Mouse (Mus musculus) intestine, embryonic 14.5 days (tissue): ENCODE results near the gene Tenm2. TPM values are rescaled to one million over a fixed set of nuclear protein-coding genes. Genes with fewer than 3 reads are reported as not detected.

ENCODE experiments used
- ATAC-seq: fragments of 200-750 bp; cut with Nextera tagmentation; replicated peaks from 2 replicates; pipeline ENCODE4 v1.8.0; 2017; ENCODE audit warnings: low read depth, moderate number of reproducible peaks, moderate TSS enrichment, moderate library complexity; ENCODE audit not compliant: low FRiP score, low TSS enrichment
- DNase-seq: peaks from one replicate; pipeline ENCODE4 v3.0.0-alpha.2; 2018; ENCODE audit warnings: low spot score
- H3K27ac ChIP-seq: fragments of 300-500 bp; sonication (generic); 2 replicates; pipeline ENCODE4 v1.5.1; 2014; ENCODE audit warnings: low read depth, mild to moderate bottlenecking, control low read depth
- H3K27me3 ChIP-seq: fragments of 300-500 bp; sonication (generic); replicated peaks from 2 replicates; pipeline ENCODE4 v1.6.1; 2014; ENCODE audit warnings: low read length, control low read depth; ENCODE audit not compliant: control insufficient read depth, insufficient read depth
- H3K36me3 ChIP-seq: fragments of 300-500 bp; sonication (generic); 2 replicates; pipeline ENCODE4 v1.6.1; 2014; ENCODE audit warnings: low read length, control low read depth; ENCODE audit not compliant: control insufficient read depth, insufficient read depth
- H3K4me1 ChIP-seq: fragments of 300-500 bp; sonication (generic); replicated peaks from 2 replicates; pipeline ENCODE4 v1.6.1; 2014; ENCODE audit warnings: low read length, control low read depth, mixed read lengths; ENCODE audit not compliant: control insufficient read depth, insufficient read depth
- H3K4me2 ChIP-seq: fragments of 300-500 bp; sonication (generic); 2 replicates; pipeline ENCODE4 v1.6.1; 2014; ENCODE audit warnings: low read length
- H3K4me3 ChIP-seq: fragments of 300-500 bp; sonication (generic); 2 replicates; pipeline ENCODE4 v1.5.1; 2014; ENCODE audit warnings: low read depth, low read length, control low read depth, mixed read lengths
- H3K9ac ChIP-seq: fragments of 300-500 bp; sonication (generic); 2 replicates; pipeline ENCODE4 v1.6.1; 2014; ENCODE audit warnings: mild to moderate bottlenecking, low read length
- H3K9me3 ChIP-seq: fragments of 300-500 bp; sonication (generic); 2 replicates; pipeline ENCODE4 v1.6.1; 2016; ENCODE audit warnings: low read length, control low read depth; ENCODE audit not compliant: control insufficient read depth
- WGBS: fragments of 180-500 bp; shearing (Covaris S2); extraction: QIAGEN DNeasy Blood & Tissue Kit; methylation state at CpG from one replicate; pipeline ENCODE4 v1.1.7; 2014; 5-methylcytosine and 5-hydroxymethylcytosine counted together
- polyA plus RNA-seq: library from polyadenylated mRNA; unstranded; fragments of >200 nt; fragmentation: Nextera tagmentation; extraction: Ambion mirVana; gene quantifications from 2 replicates; pipeline ENCODE4 v1.2.1, GENCODE M21; 2014

The Tenm2 gene
- polyA plus RNA-seq, 1 experiment from 2014 or later, result 2.8 TPM

DNA sequence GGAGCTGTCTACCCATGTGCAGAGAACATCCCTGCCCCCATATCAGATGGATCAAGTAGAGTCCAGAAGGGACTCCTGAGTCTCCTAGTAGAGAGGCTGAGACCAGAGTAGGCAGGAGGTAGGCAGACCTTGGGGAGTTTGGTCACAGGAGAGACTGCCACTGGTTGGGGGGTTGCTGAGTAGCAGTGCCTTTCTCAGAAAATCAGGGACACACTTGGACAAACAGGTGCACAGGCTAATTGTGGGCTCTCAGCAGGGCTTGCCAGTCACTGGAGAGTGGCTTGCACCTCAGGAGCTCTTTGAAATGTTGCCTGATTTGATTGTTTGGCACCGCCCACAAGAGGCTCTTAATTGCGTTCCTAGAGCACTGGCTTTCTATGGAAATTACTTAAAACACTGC is 885.9 kb downstream of the Tenm2 start:
- no peak overlapping the region for H3K27ac ChIP-seq
- H3K9ac ChIP-seq, result no peak overlapping the region
- H3K9me3 ChIP-seq, result no peaks in the 10 kb centered on the region
- no peak overlapping the region for H3K4me2 ChIP-seq
- DNase-seq (no peak), ATAC-seq (no peak)
- 0 out of 2 replicates have a peak, but pooled peaks cover 4% of the 10 kb centered on the region for H3K4me1 ChIP-seq
- no peak overlapping the region for H3K4me3 ChIP-seq
- no peaks in the 10 kb centered on the region for H3K36me3 ChIP-seq
- 83% methylated on average over 2 of the region's 2 CpGs for WGBS
- no peaks in the 10 kb centered on the region for H3K27me3 ChIP-seq

DNA sequence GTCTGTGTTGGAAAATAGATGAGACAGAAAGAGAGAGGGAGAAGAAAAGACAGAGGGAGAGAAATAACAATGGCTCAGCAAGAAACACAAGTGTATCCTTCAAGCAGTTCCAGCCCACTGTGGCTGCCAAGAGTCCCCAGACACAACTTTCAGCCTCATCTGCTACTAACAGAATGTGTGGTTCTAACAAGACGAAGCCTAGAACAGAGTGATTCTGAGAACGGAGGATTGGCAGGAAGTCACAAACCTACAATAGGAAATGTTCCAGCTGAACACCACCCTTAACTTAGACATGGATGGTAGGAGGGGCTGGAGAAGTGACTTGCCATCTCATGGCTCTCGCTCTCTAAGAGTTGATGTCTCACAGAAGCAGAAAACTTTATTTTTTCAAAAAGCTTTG is 894.0 kb downstream of the Tenm2 start:
- WGBS, result 89% methylated on average over 3 of the region's 3 CpGs
- ATAC-seq (no peak), DNase-seq (no peak)
- Histone ChIP-seq H3K9me3 (no peaks in the 10 kb centered on the region), H3K27me3 (no peaks in the 10 kb centered on the region), H3K4me2 (no peak overlapping the region), H3K4me3 (no peak overlapping the region), H3K9ac (no peak overlapping the region), H3K27ac (no peak overlapping the region), H3K4me1 (peaks cover 6% of the 10 kb centered on the region; the same call in 1 of the 2 replicates), H3K36me3 (no peaks in the 10 kb centered on the region)

DNA sequence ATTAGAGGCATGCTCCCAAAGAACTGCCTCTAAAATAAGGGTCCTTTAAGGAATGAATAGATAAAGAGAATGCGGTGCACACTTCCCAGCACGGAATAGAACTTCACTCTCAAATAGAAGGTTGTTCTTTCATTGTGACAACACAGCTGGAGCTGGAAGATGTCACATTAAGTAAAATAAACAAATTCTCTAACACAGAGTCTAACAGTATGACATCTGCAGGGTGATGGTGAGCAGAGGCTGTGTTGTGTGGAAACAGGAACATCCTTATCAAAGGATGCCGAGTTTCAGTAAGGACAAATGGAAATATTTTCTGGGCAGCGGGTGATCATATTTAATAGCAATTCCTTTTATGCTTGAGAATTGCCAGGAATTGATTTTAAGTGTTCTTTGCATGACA is 897.3 kb downstream of the Tenm2 start:
- Histone ChIP-seq H3K4me1 (peaks cover 6% of the 10 kb centered on the region; the same call in 1 of the 2 replicates), H3K27me3 (no peaks in the 10 kb centered on the region), H3K4me2 (no peak overlapping the region), H3K27ac (no peak overlapping the region), H3K36me3 (no peaks in the 10 kb centered on the region), H3K9ac (no peak overlapping the region), H3K9me3 (no peaks in the 10 kb centered on the region), H3K4me3 (no peak overlapping the region)
- ATAC-seq (0 out of 2 replicates have a peak, but pooled peaks have one; percentile 68), DNase-seq (no peak)
- 33% methylated on average over 4 of the region's 4 CpGs for WGBS

DNA sequence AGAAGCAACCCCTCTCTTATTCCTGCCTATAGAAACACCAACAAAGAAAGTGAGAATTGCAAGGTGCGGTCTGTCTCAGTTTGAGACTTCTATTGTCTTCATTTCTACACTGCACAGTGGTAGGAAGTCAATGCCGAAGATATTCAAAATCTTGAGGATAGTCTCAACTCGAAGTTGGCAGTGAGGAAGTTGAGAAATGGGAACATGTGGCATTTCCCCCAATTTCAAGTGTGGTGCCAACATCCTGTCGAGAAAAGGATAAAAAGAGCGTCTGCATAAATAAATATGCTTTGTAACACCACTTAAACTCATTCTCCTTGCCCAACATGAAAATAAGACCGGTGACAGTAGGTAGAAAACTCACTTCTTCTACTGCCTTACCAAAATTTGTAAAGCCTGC is 898.7 kb downstream of the Tenm2 start:
- H3K36me3 ChIP-seq, result no peaks in the 10 kb centered on the region
- H3K9ac ChIP-seq, result no peak overlapping the region
- H3K9me3 ChIP-seq, result no peaks in the 10 kb centered on the region
- H3K4me1 ChIP-seq, result peaks cover 6% of the 10 kb centered on the region; the same call in 1 of the 2 replicates
- 87% methylated on average over 6 of the region's 6 CpGs for WGBS
- DNase-seq, result no peak
- no peak overlapping the region for H3K4me3 ChIP-seq
- no peak overlapping the region for H3K27ac ChIP-seq
- H3K4me2 ChIP-seq, result no peak overlapping the region
- no peak for ATAC-seq
- H3K27me3 ChIP-seq, result no peaks in the 10 kb centered on the region

DNA sequence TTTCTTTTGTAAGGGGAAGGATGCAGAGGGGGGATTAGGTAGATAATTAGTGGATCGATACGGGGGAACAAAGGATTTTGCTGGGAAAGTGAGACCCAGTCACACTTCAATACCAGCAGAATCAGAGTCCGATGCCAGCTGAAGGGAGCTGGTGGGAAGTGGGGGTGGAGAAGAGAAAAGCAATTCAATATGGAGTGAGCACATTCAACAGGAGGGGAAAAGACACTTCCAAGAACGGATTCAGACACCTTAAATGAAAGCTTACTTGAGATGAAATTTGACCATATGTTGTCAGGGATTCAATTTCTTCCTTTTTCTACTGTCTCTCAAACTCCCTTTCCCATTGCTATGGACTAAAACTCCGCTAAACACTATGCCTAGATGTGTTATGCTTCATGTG is 900.6 kb downstream of the Tenm2 start:
- DNase-seq (no peak), ATAC-seq (no peak)
- Histone ChIP-seq H3K9ac (no peak overlapping the region), H3K27me3 (no peaks in the 10 kb centered on the region), H3K9me3 (no peaks in the 10 kb centered on the region), H3K4me1 (peaks cover 6% of the 10 kb centered on the region; the same call in 1 of the 2 replicates), H3K4me3 (no peak overlapping the region), H3K36me3 (no peaks in the 10 kb centered on the region), H3K4me2 (no peak overlapping the region), H3K27ac (no peak overlapping the region)
- 89% methylated on average over 5 of the region's 5 CpGs for whole genome bisulfite sequencing

DNA sequence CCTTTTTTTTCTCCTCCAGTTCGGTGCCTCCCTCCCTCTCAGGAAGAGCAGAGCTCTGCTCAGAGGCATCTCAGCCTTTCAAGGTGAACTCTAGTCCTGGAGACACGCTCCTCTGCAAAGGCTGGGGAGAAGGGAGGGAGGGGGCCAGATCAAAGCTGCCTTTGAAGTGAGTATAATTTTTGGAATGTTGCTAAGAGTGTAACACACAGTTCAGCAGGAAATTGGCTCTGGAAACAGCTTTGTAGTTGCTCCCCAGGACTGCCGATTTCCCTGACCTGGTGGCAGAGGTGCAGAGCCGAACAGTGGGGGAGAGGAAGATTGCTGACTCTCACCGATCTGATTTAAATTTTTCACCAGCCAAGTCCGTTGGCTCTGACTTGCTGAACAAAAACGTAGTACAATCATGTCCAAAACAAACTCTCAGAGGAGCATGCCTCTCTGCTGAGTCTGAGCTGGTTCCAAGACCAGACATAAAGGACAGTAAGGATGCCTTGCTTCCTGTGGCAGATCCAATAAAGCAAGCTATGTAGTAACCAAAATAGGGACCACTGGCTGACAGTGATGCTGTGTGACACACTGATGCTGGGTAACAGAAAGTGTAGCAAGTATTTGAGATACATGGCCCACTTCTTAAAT is 901.5 kb downstream of the Tenm2 start:
- Histone ChIP-seq H3K27me3 (no peaks in the 10 kb centered on the region), H3K4me2 (no peak overlapping the region), H3K9me3 (no peaks in the 10 kb centered on the region), H3K9ac (no peak overlapping the region), H3K4me3 (no peak overlapping the region), H3K4me1 (peaks cover 6% of the 10 kb centered on the region; the same call in 1 of the 2 replicates), H3K36me3 (no peaks in the 10 kb centered on the region), H3K27ac (no peak overlapping the region)
- DNase-seq, result no peak
- 9% methylated on average over 7 of the region's 7 CpGs for WGBS
- ATAC-seq, result no peak

DNA sequence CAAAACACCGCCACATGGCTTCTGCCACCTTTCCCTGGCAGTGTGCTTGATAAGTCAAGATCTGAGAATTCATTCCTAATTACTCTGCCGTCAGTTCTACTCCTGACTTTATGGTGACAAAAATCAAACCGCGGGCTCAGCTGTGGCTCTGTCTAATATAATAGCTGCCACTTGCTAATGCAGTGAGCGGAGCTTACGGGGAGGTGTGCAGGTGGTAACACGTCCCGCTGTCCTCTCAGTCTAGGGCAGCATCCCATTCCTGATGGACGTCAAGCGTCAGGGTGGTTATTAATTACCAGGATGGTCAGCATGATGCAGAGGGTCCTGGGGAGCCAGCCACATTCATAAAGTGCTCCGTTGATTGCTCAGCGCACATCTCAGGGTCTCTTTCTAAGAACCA is 903.5 kb downstream of the Tenm2 start:
- Histone ChIP-seq H3K36me3 (no peaks in the 10 kb centered on the region), H3K9me3 (no peaks in the 10 kb centered on the region), H3K4me2 (no peak overlapping the region), H3K4me1 (no peaks in the 10 kb centered on the region), H3K27ac (no peak overlapping the region), H3K27me3 (no peaks in the 10 kb centered on the region), H3K4me3 (no peak overlapping the region), H3K9ac (no peak overlapping the region)
- no peak for DNase-seq
- WGBS, result 64% methylated on average over 12 of the region's 12 CpGs
- no peak for ATAC-seq

DNA sequence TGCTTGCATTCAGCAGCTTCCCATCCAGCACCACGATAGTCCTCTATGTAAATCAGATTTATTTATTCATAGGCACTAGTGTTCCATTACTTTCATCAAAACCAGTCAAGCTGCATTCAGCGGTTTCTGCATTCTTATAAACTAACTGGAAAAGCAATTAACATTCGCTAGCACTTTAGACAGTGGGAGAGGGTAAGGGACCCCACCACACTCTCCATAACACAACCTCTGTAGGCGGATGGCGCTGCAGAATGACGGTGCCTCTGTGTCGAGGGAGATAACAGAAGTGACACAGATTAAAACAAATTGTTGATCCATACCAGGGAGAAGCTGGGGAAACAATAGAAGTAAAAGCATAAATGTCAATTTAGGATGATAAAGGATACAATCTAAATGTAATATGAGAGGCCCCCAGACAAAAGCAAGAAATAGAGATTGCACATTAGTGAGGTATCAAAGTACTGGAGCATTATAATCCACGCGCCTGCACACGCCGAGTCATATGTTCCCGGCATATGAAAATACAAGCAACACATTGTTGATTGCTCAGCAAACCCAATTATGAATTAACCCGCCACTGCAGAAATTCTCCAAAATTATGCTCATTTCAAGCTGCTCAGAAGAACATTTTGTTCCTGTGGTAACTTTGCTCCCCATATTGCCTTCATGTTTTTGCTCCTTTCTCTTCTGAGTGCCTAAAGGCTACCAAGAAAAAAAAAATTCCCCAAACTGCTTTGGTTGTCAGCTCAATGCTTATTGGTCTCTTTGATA is 904.2 kb downstream of the Tenm2 start:
- Histone ChIP-seq H3K27me3 (no peaks in the 10 kb centered on the region), H3K36me3 (no peaks in the 10 kb centered on the region), H3K4me1 (no peaks in the 10 kb centered on the region), H3K9me3 (no peaks in the 10 kb centered on the region), H3K9ac (no peak overlapping the region), H3K4me2 (no peak overlapping the region), H3K4me3 (no peak overlapping the region), H3K27ac (no peak overlapping the region)
- DNase-seq, result no peak
- ATAC-seq, result no peak
- 59% methylated on average over 13 of the region's 13 CpGs for WGBS

DNA sequence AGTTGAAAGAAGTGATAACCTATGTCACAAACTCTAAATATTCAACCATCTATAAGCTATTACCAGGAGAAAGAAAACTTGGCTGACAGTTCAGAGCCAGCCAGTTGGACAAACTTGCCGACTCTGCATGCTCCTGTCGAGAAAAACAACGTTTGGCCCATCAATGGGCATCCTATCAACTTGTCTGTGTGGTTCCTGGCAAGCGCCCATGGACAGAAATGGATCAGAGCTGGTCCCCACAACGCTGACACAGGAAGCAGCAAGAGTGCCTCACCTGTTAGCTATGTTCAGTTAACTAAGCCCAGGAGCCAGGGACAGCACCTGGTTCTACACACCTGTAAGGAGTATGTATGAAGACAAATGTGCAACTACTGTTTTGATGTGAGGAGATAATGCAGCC is 908.5 kb downstream of the Tenm2 start:
- Histone ChIP-seq H3K27me3 (no peaks in the 10 kb centered on the region), H3K27ac (no peak overlapping the region), H3K4me1 (no peaks in the 10 kb centered on the region), H3K4me2 (no peak overlapping the region), H3K9ac (no peak overlapping the region), H3K4me3 (no peak overlapping the region), H3K9me3 (no peaks in the 10 kb centered on the region), H3K36me3 (no peaks in the 10 kb centered on the region)
- DNase-seq (no peak), ATAC-seq (no peak)
- WGBS, result 80% methylated on average over 5 of the region's 5 CpGs
